Mouse (Mus musculus) ES-E14 (cell line): Measurements from ENCODE around the gene Supv3l1. TPM values are rescaled to one million over a fixed set of nuclear protein-coding genes. Genes with fewer than 3 reads are reported as not detected.
A peak's percentile ranks its signal among the peaks of the same experiment; 100 is the strongest.
"Not testable (repeated sequence)": the region's sequence is repeated elsewhere in the genome, so short reads cannot be mapped to it uniquely, and the experiment has no call there.

ENCODE experiments used
- DNase-seq: peaks from one replicate; pipeline ENCODE4 v3.0.0-alpha.2; 2013; ENCODE audit warnings: low read depth, low spot score
- H3K27ac ChIP-seq: 2 replicates; pipeline ENCODE4 v1.5.1; 2012; ENCODE audit warnings: low read depth, mild to moderate bottlenecking, low read length, moderate library complexity, mixed read lengths; ENCODE audit not compliant: poor library complexity, insufficient read depth, severe bottlenecking
- H3K36me3 ChIP-seq: 2 replicates; pipeline ENCODE4 v1.6.1; 2012; ENCODE audit warnings: mild to moderate bottlenecking, low read length, moderate library complexity, mixed read lengths; ENCODE audit not compliant: control insufficient read depth, poor library complexity, insufficient read depth, severe bottlenecking
- H3K4me1 ChIP-seq, 2 experiments: fragments of 150-350 bp in 1 of 2; sonication (generic) in 1 of 2; 2 replicates each; pipeline ENCODE4 v1.6.1; 2012; ENCODE audit warnings: low read length in 2 of 2, mild to moderate bottlenecking in 1 of 2, mixed read lengths in 1 of 2; ENCODE audit not compliant: control insufficient read depth in 2 of 2, insufficient read depth in 2 of 2, poor library complexity in 1 of 2
- H3K4me3 ChIP-seq, 2 experiments: fragments of 150-350 bp in 1 of 2; sonication (generic) in 1 of 2; 2 replicates each; pipeline ENCODE4 v1.5.1; 2012; ENCODE audit warnings: low read length in 2 of 2, low read depth in 1 of 2, mild to moderate bottlenecking in 1 of 2, mixed read lengths in 1 of 2; ENCODE audit not compliant: insufficient read depth in 1 of 2, poor library complexity in 1 of 2, severe bottlenecking in 1 of 2
- H3K9ac ChIP-seq: 2 replicates; pipeline ENCODE4 v1.6.1; 2012; ENCODE audit warnings: low read depth, mild to moderate bottlenecking, low read length, mixed read lengths; ENCODE audit not compliant: poor library complexity, insufficient read depth, severe bottlenecking
- H3K9me3 ChIP-seq: fragments of 150-350 bp; sonication (generic); 2 replicates; pipeline ENCODE4 v1.6.1; 2012; ENCODE audit warnings: low read depth, mild to moderate bottlenecking, low read length; ENCODE audit not compliant: control insufficient read depth, insufficient read depth
- CHD2 ChIP-seq: IDR thresholded peaks from 2 replicates; pipeline ENCODE4 v1.6.1; 2014; ENCODE audit warnings: mild to moderate bottlenecking, low read depth, low read length, inconsistent platforms
- HCFC1 ChIP-seq: IDR thresholded peaks from 2 replicates; pipeline ENCODE4 v1.6.1; 2012; ENCODE audit warnings: low read length, inconsistent platforms, borderline replicate concordance; ENCODE audit not compliant: insufficient read depth
- MAFK ChIP-seq: IDR thresholded peaks from 2 replicates; pipeline ENCODE4 v1.6.1; 2014; ENCODE audit warnings: mild to moderate bottlenecking, low read depth, low read length, inconsistent platforms; ENCODE audit not compliant: insufficient read depth
- ZC3H11A ChIP-seq: IDR thresholded peaks from 2 replicates; pipeline ENCODE4 v1.6.1; 2012; ENCODE audit warnings: low read depth, mild to moderate bottlenecking, inconsistent platforms, low read length, borderline replicate concordance
- ZNF384 ChIP-seq: IDR thresholded peaks from 2 replicates; pipeline ENCODE4 v1.6.1; 2012; ENCODE audit warnings: low read depth, low read length, inconsistent platforms
- in situ Hi-C, 2 experiments: fragments of 600-800 bp; cut with MboI; formaldehyde crosslinking; loops; one replicate each; pipeline ENCODE4 v1.15.1; 2025; ENCODE audit warnings: low sequenced_read_pairs in 2 of 2, inconsistent platforms in 1 of 2; ENCODE audit not compliant: unreplicated experiment in 2 of 2
- total RNA-seq: library from RNA; depleted of rRNA; stranded (reverse); fragments of 300-350 nt; gene quantifications from 2 replicates; pipeline ENCODE4 v1.2.3, GENCODE M21; 2012; rRNA removed

The Supv3l1 gene
- 50.0 and 54.7 TPM in 2 replicates for total RNA-seq

DNA sequence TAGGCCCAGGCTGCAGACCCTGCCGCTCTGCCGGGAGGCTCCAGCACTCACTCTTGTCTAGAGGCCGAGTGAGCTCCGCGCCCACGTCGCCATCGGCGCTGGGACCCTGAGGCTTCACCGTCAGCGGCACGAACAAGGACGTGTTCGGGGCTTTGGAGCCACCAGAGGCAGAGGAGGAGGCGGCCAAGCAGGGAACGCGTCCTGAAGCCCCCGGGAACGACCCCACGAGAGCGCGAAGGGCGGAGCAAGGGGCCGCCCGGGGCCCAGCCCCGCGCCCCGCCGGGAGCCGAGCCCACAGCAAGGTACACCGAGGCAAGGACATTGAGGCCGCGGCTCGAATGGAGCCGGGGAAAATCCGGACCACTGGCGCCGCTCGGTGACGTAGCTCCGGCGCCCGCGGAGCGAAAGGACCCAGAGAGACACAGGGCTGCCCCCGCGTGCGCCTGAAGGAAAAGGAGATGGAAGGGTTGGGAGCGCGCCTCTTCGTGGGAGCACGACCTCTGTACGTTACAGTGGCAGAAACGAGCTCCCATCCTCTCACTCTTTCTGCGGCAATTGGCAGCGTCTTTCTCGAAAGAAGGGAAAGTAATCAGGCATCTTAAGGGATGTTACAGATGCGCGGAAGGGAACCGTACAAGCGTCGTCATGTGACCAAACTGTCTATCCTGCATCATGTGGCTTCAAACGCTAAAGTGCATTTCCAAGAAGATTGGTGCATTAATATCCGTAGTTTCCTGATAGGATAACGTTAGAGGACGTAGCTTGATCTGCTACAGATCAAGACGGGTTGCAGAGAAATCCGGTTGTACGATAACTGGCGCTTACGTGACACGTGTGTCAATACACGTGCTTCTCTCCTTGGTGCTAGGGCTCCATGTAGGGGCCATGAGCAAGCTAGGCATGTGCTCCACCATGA is at the start of gene Supv3l1, which contains the start of gene 4930507D05Rik:
TSS of gene Supv3l1 (minus strand) at position 375 of the 916 bp plus-strand sequence.
TSS of gene 4930507D05Rik (plus strand) at position 126 of the 916 bp plus-strand sequence.
- Histone ChIP-seq H3K9ac (peak within 1 kb of the TSS; percentile 98), H3K9me3 (no peaks in the 10 kb centered on the region), H3K27ac (peak within 1 kb of the TSS; percentile 92), H3K4me3 (peak within 1 kb of the TSS; percentile 84 to 98), H3K36me3 (peaks cover 14% of the 10 kb centered on the region), H3K4me1 (peaks cover 6 to 14% of the 10 kb centered on the region in 2 experiments)
- DNase-seq, result peak; percentile 84
- in situ Hi-C loops, result no loop called here
- TF ChIP-seq ZC3H11A, result no peak
- TF ChIP-seq ZNF384, result no peak
- 0 out of 2 replicates have a peak, but pooled peaks have one; percentile 5 for TF ChIP-seq MAFK
- 0 out of 2 replicates have a peak, but pooled peaks have one; percentile 35 for TF ChIP-seq CHD2
- peak; percentile 84 for TF ChIP-seq HCFC1

- H3K9ac ChIP-seq, H3K4me3 ChIP-seq, H3K4me1 ChIP-seq, H3K9me3 ChIP-seq, H3K27ac ChIP-seq, in situ Hi-C loops, DNase-seq, H3K36me3 ChIP-seq: not testable (repeated sequence)
Observed at GRCm38 (mm10) chr10:62491681-62492080, 42.1 kb upstream of the Supv3l1 start.

GRCm38 (mm10) chr10:62488266-62488665 is 38.7 kb upstream of the Supv3l1 start:
- no peak overlapping the region for H3K27ac ChIP-seq
- in situ Hi-C loops, result no loop called here
- H3K36me3 ChIP-seq, result no peaks in the 10 kb centered on the region
- no peak overlapping the region for H3K4me3 ChIP-seq
- peaks cover 0 to 2% of the 10 kb centered on the region in 2 experiments; a peak in 3 of 4 replicates for H3K4me1 ChIP-seq
- H3K9ac ChIP-seq, result no peak overlapping the region
- no peak for DNase-seq
- TF ChIP-seq MAFK, result no peak
- TF ChIP-seq ZNF384, result no peak
- no peak; the same call in 1 of the 2 replicates for TF ChIP-seq ZC3H11A
- no peak for TF ChIP-seq HCFC1
- no peaks in the 10 kb centered on the region for H3K9me3 ChIP-seq

- H3K4me3 ChIP-seq, result peak within 1 kb of the TSS; percentile 93 to 94
- no peaks in the 10 kb centered on the region for H3K36me3 ChIP-seq
- TF ChIP-seq ZNF384, result no peak
- 0 out of 2 replicates have a peak, but pooled peaks have one; percentile 6 for TF ChIP-seq MAFK
- peak; percentile 99 for DNase-seq
- in situ Hi-C loops, result no loop called here
- peak within 1 kb of the TSS; percentile 84 for H3K9ac ChIP-seq
- peaks cover 0 to 2% of the 10 kb centered on the region in 2 experiments; a peak in 3 of 4 replicates for H3K4me1 ChIP-seq
- H3K27ac ChIP-seq, result peak within 1 kb of the TSS; percentile 67
- no peaks in the 10 kb centered on the region for H3K9me3 ChIP-seq
Observed at GRCm38 (mm10) chr10:62486618-62487415, 37.3 kb upstream of the Supv3l1 start, which contains the start of gene Vps26a. TSS of gene Vps26a (minus strand) at chr10:62486805.
